Mouse (Mus musculus) ES-Bruce4 (cell line): Measurements from ENCODE around the gene Lifr. TPM values are rescaled to one million over a fixed set of nuclear protein-coding genes. Genes with fewer than 3 reads are reported as not detected.

ENCODE experiments used
- H3K27ac ChIP-seq: 2 replicates; pipeline ENCODE4 v1.5.1; 2012; ENCODE audit warnings: low read length, inconsistent platforms; ENCODE audit not compliant: insufficient read depth
- H3K27me3 ChIP-seq: 2 replicates; pipeline ENCODE4 v1.6.1; 2012; ENCODE audit warnings: mild to moderate bottlenecking, low read length, inconsistent platforms; ENCODE audit not compliant: control insufficient read depth, poor library complexity, insufficient read depth, severe bottlenecking
- H3K36me3 ChIP-seq: 2 replicates; pipeline ENCODE4 v1.6.1; 2012; ENCODE audit warnings: inconsistent platforms, mild to moderate bottlenecking, low read length, moderate library complexity; ENCODE audit not compliant: control insufficient read depth, poor library complexity, insufficient read depth, severe bottlenecking
- H3K4me1 ChIP-seq: one replicate; pipeline ENCODE4 v1.8.1; 2011; ENCODE audit warnings: low read length; ENCODE audit not compliant: control insufficient read depth, insufficient read depth
- H3K4me3 ChIP-seq: 2 replicates; pipeline ENCODE4 v1.5.1; 2011; ENCODE audit warnings: low read depth, mild to moderate bottlenecking, low read length
- H3K9ac ChIP-seq: 2 replicates; pipeline ENCODE4 v1.6.1; 2012; ENCODE audit warnings: low read depth, mild to moderate bottlenecking, inconsistent platforms; ENCODE audit not compliant: poor library complexity, severe bottlenecking
- H3K9me3 ChIP-seq: replicated peaks from 2 replicates; pipeline ENCODE4 v1.6.1; 2012; ENCODE audit warnings: mild to moderate bottlenecking, low read length, inconsistent platforms; ENCODE audit not compliant: control insufficient read depth, poor library complexity, insufficient read depth, severe bottlenecking
- CTCF ChIP-seq: IDR thresholded peaks from one replicate; pipeline ENCODE4 v1.8.1; 2011; ENCODE audit warnings: low read depth, low read length
- EP300 ChIP-seq: IDR thresholded peaks from 2 replicates; pipeline ENCODE4 v1.6.1; 2011; ENCODE audit warnings: low read depth, low read length; ENCODE audit not compliant: insufficient read depth
- POLR2A ChIP-seq: IDR thresholded peaks from one replicate; pipeline ENCODE4 v1.8.1; 2011; ENCODE audit warnings: low read length; ENCODE audit not compliant: insufficient read depth
- polyA plus RNA-seq: library from polyadenylated mRNA; stranded (reverse); fragments of >200 nt; gene quantifications from 2 replicates; pipeline ENCODE4 v1.2.4, GENCODE M21; 2011; ENCODE audit warnings: low read depth; ENCODE audit not compliant: missing spikeins, insufficient read depth, insufficient read length

Gene Lifr
- polyA plus RNA-seq, 1 experiment = 33.8 TPM

GRCm38 (mm10) chr15:7159869-7160268, 69.5 kb downstream of the Lifr start:
- no peak overlapping the region for H3K27ac ChIP-seq
- no peaks in the 10 kb centered on the region for H3K4me1 ChIP-seq
- no peaks in the 10 kb centered on the region for H3K27me3 ChIP-seq
- no peaks in the 10 kb centered on the region for H3K9me3 ChIP-seq
- no peak for TF ChIP-seq POLR2A
- no peak for TF ChIP-seq CTCF
- no peak for TF ChIP-seq EP300
- H3K4me3 ChIP-seq = no peak overlapping the region
- no peak overlapping the region for H3K9ac ChIP-seq
- peaks cover 38% of the 10 kb centered on the region for H3K36me3 ChIP-seq

- Histone ChIP-seq H3K27ac (no peak overlapping the region), H3K4me1 (no peaks in the 10 kb centered on the region), H3K9me3 (no peaks in the 10 kb centered on the region), H3K27me3 (no peaks in the 10 kb centered on the region), H3K36me3 (peaks cover 38% of the 10 kb centered on the region), H3K4me3 (no peak overlapping the region), H3K9ac (no peak overlapping the region)
- TF ChIP-seq POLR2A (no peak), CTCF (no peak), EP300 (no peak)
These were observed 69.9 kb downstream of the Lifr start for GRCm38 (mm10) chr15:7160321-7160720.

- no peak overlapping the region for H3K4me3 ChIP-seq
These were observed 73.4 kb downstream of the Lifr start for GRCm38 (mm10) chr15:7163851-7164250.

GRCm38 (mm10) chr15:7166735-7167134, 76.3 kb downstream of the Lifr start:
- H3K9ac ChIP-seq = no peak overlapping the region
- peaks cover 10% of the 10 kb centered on the region for H3K4me1 ChIP-seq
- H3K27ac ChIP-seq = no peak overlapping the region
- no peaks in the 10 kb centered on the region for H3K27me3 ChIP-seq
- no peak overlapping the region for H3K4me3 ChIP-seq
- H3K36me3 ChIP-seq = peaks cover 37% of the 10 kb centered on the region
- TF ChIP-seq POLR2A (no peak), EP300 (no peak), CTCF (no peak)
- H3K9me3 ChIP-seq = no peaks in the 10 kb centered on the region

More at GRCm38 (mm10) chr15:7163851-7164250, 73.4 kb downstream of the Lifr start:
- no peaks in the 10 kb centered on the region for H3K9me3 ChIP-seq
- peaks cover 26% of the 10 kb centered on the region for H3K36me3 ChIP-seq
- peaks cover 8% of the 10 kb centered on the region for H3K4me1 ChIP-seq
- no peak overlapping the region for H3K27ac ChIP-seq
- TF ChIP-seq CTCF = no peak
- TF ChIP-seq POLR2A = no peak
- no peak for TF ChIP-seq EP300
- no peaks in the 10 kb centered on the region for H3K27me3 ChIP-seq
- no peak overlapping the region for H3K9ac ChIP-seq

GRCm38 (mm10) chr15:7167238-7167905, 77.0 kb downstream of the Lifr start:
- no peak overlapping the region for H3K9ac ChIP-seq
- no peaks in the 10 kb centered on the region for H3K9me3 ChIP-seq
- peaks cover 10% of the 10 kb centered on the region for H3K4me1 ChIP-seq
- H3K27ac ChIP-seq = peak overlapping the region; percentile 30
- TF ChIP-seq EP300 (no peak), POLR2A (no peak), CTCF (no peak)
- H3K36me3 ChIP-seq = peaks cover 42% of the 10 kb centered on the region
- no peak overlapping the region for H3K4me3 ChIP-seq
- H3K27me3 ChIP-seq = no peaks in the 10 kb centered on the region

- no peaks in the 10 kb centered on the region for H3K9me3 ChIP-seq
- H3K27ac ChIP-seq = peak overlapping the region; percentile 56
- peaks cover 10% of the 10 kb centered on the region for H3K4me1 ChIP-seq
- H3K36me3 ChIP-seq = peaks cover 43% of the 10 kb centered on the region
- no peak overlapping the region for H3K9ac ChIP-seq
- H3K4me3 ChIP-seq = no peak overlapping the region
- TF ChIP-seq POLR2A (no peak), EP300 (peak; percentile 99), CTCF (no peak)
- H3K27me3 ChIP-seq = no peaks in the 10 kb centered on the region
These were observed 77.6 kb downstream of the Lifr start for GRCm38 (mm10) chr15:7167906-7168532.
